Mouse (Mus musculus) testis, adult 2 months (tissue): ENCODE measurements around the gene Atp5g1. TPM values are rescaled to one million over a fixed set of nuclear protein-coding genes. Genes with fewer than 3 reads are reported as not detected.
"Not testable (repeated sequence)": the region's sequence is repeated elsewhere in the genome, so short reads cannot be mapped to it uniquely, and the experiment has no call there.

ENCODE experiments used
- H3K27ac ChIP-seq: fragments of 200-500 bp; 2 replicates; pipeline ENCODE4 v1.5.1; 2012; ENCODE audit warnings: low read depth, low read length; ENCODE audit not compliant: control insufficient read depth, insufficient read depth
- H3K27me3 ChIP-seq: fragments of 200-500 bp; 2 replicates; pipeline ENCODE4 v1.6.1; 2012; ENCODE audit warnings: mild to moderate bottlenecking, low read length, moderate library complexity; ENCODE audit not compliant: control insufficient read depth, insufficient read depth
- H3K36me3 ChIP-seq: fragments of 200-500 bp; 2 replicates; pipeline ENCODE4 v1.6.1; 2012; ENCODE audit warnings: mild to moderate bottlenecking, low read length; ENCODE audit not compliant: control insufficient read depth, insufficient read depth
- H3K4me1 ChIP-seq: fragments of 200-500 bp; 2 replicates; pipeline ENCODE4 v1.6.1; 2012; ENCODE audit warnings: low read length; ENCODE audit not compliant: control insufficient read depth, insufficient read depth
- H3K4me3 ChIP-seq: fragments of 200-500 bp; 2 replicates; pipeline ENCODE4 v1.5.1; 2012; ENCODE audit warnings: low read depth, mild to moderate bottlenecking, low read length, moderate library complexity, mixed read lengths; ENCODE audit not compliant: control insufficient read depth
- CTCF ChIP-seq: fragments of 200-500 bp; IDR thresholded peaks from 2 replicates; pipeline ENCODE4 v1.5.1; 2012; ENCODE audit warnings: low read depth, mild to moderate bottlenecking, inconsistent platforms, low read length, moderate library complexity; ENCODE audit not compliant: control insufficient read depth, insufficient read depth, insufficient replicate concordance
- POLR2A ChIP-seq: fragments of 200-500 bp; IDR thresholded peaks from 2 replicates; pipeline ENCODE4 v1.6.1; 2012; ENCODE audit warnings: low read depth, mild to moderate bottlenecking, inconsistent platforms, low read length, moderate library complexity; ENCODE audit not compliant: control insufficient read depth
- polyA plus RNA-seq: library from polyadenylated mRNA; depleted of rRNA; stranded (reverse); fragments of >200 nt; gene quantifications from 2 replicates; pipeline ENCODE4 v1.2.3, GENCODE M21; 2012; rRNA removed

Atp5g1 gene
- 234 and 248 TPM in 2 replicates for polyA plus RNA-seq

DNA sequence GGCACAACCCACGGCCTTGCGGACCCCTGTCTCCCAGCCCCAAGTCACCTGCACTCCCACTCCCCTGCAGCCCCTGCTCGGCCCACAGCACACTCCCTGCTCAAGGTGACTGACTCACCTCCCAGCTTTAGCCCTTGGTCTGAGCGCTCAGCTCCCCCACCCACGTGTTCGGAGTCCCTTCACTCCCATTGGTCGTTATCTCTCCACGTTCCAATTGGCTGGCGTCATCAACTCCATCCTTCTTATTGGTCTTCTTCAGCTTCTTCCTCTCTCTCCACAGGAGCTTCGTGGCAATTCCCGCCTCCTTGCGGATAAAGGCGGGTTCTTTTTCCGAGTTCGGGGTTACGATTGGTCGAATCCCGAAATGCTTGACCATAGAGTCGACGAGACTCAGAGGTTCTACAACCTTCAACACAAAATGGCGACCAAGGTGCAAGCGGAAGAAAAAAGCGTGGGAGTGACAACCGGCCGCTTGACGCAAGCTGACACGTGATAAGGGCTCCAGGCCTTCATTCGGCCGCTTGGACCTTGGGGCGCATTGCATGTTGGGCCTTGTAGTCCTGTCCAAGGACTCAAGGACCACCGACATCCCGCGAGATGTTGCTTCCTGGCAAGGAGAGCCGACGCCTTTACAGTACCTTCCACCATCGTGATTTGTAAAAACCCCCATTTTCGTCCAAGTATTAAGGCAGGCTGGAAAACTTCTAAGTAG lies at the start of gene Atp5g1:
Atp5g1 (minus strand) TSS at position 162 of the 712 bp plus-strand sequence.
- H3K4me1 ChIP-seq: peaks cover 5% of the 10 kb centered on the region
- H3K36me3 ChIP-seq: no peaks in the 10 kb centered on the region
- H3K27ac ChIP-seq: peak within 1 kb of the TSS; percentile 74
- no peaks in the 10 kb centered on the region for H3K27me3 ChIP-seq
- H3K4me3 ChIP-seq: peak within 1 kb of the TSS; percentile 92
- TF ChIP-seq CTCF: peak; percentile 8; the same call in 1 of the 2 replicates
- TF ChIP-seq POLR2A: peak; percentile 96

DNA sequence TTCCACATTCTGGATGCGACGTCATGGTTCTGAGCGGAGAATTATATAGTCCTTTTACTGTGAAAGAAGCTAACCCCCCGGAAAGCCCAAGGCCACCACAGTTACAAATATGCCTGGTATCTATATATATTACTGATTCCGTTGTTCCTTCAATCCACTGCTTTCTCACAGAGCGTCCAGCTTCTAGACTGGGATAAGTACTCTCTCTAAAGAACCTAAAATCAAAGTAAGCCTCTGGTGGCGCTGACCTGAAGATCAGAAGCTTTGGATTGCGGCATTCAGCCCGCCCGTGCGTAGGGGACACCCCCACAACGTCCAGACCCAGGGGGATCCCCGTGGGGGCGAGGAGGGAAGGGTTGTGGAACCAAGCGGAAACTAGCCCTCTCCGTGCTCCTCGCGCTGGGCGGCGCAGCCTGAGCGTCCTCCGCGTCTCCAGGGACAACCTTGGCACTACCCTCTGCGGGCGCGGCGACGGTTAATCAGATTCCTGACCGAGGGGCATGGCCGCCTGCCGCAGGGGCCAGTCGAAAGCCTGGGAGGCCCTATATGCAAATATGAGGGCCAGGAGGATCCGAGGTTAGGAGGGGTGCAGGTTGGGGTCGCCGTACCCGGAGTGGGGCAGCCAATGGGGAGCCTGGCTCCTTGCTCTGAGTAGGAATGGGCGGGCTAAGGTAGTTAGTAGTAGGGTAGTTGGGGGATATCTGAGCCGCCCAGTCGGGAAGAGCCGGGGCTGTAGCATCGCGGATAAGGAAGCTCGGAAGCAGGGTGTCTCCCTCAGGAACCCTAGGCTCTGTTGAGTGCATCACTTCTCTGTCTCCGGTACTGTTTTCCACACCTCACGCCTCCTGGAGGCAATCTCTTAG lies 48.8 kb upstream of the Atp5g1 start:
- peak overlapping the region; percentile 69 for H3K4me3 ChIP-seq
- no peaks in the 10 kb centered on the region for H3K27me3 ChIP-seq
- TF ChIP-seq POLR2A (peak; percentile 59; the same call in 1 of the 2 replicates), CTCF (no peak)
- H3K4me1 ChIP-seq: peaks cover 3% of the 10 kb centered on the region
- no peaks in the 10 kb centered on the region for H3K36me3 ChIP-seq
- H3K27ac ChIP-seq: peak overlapping the region; percentile 56; the same call in 1 of the 2 replicates

GRCm38 (mm10) chr11:96122806-96123205 lies 47.3 kb upstream of the Atp5g1 start:
- H3K4me1 ChIP-seq, H3K36me3 ChIP-seq, H3K27me3 ChIP-seq, H3K27ac ChIP-seq: not testable (repeated sequence)
- H3K4me3 ChIP-seq: peak overlapping the region; percentile 65

GRCm38 (mm10) chr11:96119401-96119800 lies 43.9 kb upstream of the Atp5g1 start:
- Histone ChIP-seq H3K27ac (no peak overlapping the region), H3K4me3 (no peak overlapping the region), H3K4me1 (peaks cover 3% of the 10 kb centered on the region; the same call in 1 of the 2 replicates), H3K36me3 (no peaks in the 10 kb centered on the region), H3K27me3 (no peaks in the 10 kb centered on the region)
- TF ChIP-seq CTCF (no peak), POLR2A (no peak)

DNA sequence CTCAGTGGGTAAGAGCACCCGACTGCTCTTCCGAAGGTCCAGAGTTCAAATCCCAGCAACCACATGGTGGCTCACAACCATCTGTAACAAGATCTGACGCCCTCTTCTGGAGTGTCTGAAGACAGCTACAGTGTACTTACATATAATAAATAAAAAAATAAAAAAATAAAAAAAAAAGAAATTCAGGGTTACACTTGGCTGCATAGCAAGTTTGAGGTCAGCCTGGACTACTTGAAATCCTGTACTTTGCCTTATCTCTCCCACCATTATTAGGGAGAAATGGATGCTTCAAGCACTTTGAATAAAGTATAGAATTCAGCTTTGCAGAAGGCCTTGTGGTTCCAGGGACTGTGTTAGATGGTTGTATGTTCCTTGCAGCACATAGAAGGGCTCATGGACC lies 41.5 kb upstream of the Atp5g1 start:
- not testable (repeated sequence) for H3K27me3 ChIP-seq, H3K36me3 ChIP-seq, H3K27ac ChIP-seq, H3K4me1 ChIP-seq, H3K4me3 ChIP-seq

DNA sequence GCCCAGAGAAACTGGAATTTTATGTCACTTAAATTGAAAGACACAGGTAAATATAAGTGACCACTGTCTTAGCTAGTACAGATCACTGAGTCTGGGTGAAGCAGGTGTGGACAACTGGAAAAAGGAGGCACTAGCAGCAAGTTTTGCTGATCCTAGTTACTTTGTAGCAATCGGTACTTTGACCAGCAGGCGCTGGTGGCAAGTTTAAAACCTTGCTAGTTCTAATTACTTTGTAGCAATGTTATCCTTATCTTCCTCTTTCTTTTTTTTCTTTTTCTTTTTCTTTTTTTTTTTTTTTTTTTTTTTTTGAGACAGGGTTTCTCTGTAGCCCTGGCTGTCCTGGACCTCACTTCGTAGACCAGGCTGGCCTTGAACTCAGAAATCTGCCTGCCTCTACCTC lies 40.6 kb upstream of the Atp5g1 start:
- H3K4me3 ChIP-seq: no peak overlapping the region
- H3K27ac ChIP-seq: no peak overlapping the region
- TF ChIP-seq POLR2A (no peak), CTCF (no peak)
- no peaks in the 10 kb centered on the region for H3K4me1 ChIP-seq
- no peaks in the 10 kb centered on the region for H3K36me3 ChIP-seq
- H3K27me3 ChIP-seq: no peaks in the 10 kb centered on the region

GRCm38 (mm10) chr11:96115416-96115815 lies 39.9 kb upstream of the Atp5g1 start:
- no peak overlapping the region for H3K27ac ChIP-seq
- no peak for TF ChIP-seq POLR2A
- no peak for TF ChIP-seq CTCF

More at GRCm38 (mm10) chr11:96115416-96115815, 39.9 kb upstream of the Atp5g1 start:
- Histone ChIP-seq H3K4me1 (no peaks in the 10 kb centered on the region), H3K4me3 (no peak overlapping the region), H3K27me3 (no peaks in the 10 kb centered on the region), H3K36me3 (no peaks in the 10 kb centered on the region)
